Mouse (Mus musculus): ENCODE measurements around the gene Vmac. TPM values are rescaled to one million over a fixed set of nuclear protein-coding genes. Genes with fewer than 3 reads are reported as not detected.

The Vmac gene
- polyA plus RNA-seq, 1 experiment = 52.3 TPM

- no peak overlapping the region for H3K27ac ChIP-seq (ENCODE audit: control insufficient read depth, insufficient read depth, low read length)
- peaks cover 5% of the 10 kb centered on the region for H3K4me1 ChIP-seq (replicated peaks; ENCODE audit: control insufficient read depth, insufficient read depth, low read length)
- no peak for DNase-seq
- no peaks in the 10 kb centered on the region; the same call in 1 of the 2 replicates for H3K27me3 ChIP-seq (ENCODE audit: control insufficient read depth, insufficient read depth, low read length)
- no peak overlapping the region for H3K4me3 ChIP-seq (ENCODE audit: control insufficient read depth, insufficient read depth, low read length)
- no peaks in the 10 kb centered on the region for H3K36me3 ChIP-seq (ENCODE audit: control insufficient read depth, insufficient read depth, low read length)
- no peak for TF ChIP-seq CTCF (IDR thresholded peaks at IDR 0.05; ENCODE audit: borderline replicate concordance, control insufficient read depth, extremely low read depth, insufficient read depth, low read length, poor library complexity)
- TF ChIP-seq POLR2A (IDR thresholded peaks at IDR 0.05; ENCODE audit: control insufficient read depth, extremely low read depth, insufficient read depth, low read length, poor library complexity) = no peak
- 91% methylated on average over 4 of the region's 4 CpGs for WGBS
Measured at GRCm38 (mm10) chr17:56666384-56666783, 51.4 kb downstream of the Vmac start.

GRCm38 (mm10) chr17:56664333-56664732, 53.5 kb downstream of the Vmac start:
- Histone ChIP-seq H3K4me3 (ENCODE audit: control insufficient read depth, insufficient read depth, low read length) (no peak overlapping the region), H3K27ac (ENCODE audit: control insufficient read depth, insufficient read depth, low read length) (no peak overlapping the region), H3K4me1 (replicated peaks; ENCODE audit: control insufficient read depth, insufficient read depth, low read length) (peaks cover 5% of the 10 kb centered on the region), H3K27me3 (ENCODE audit: control insufficient read depth, insufficient read depth, low read length) (no peaks in the 10 kb centered on the region; the same call in 1 of the 2 replicates), H3K36me3 (ENCODE audit: control insufficient read depth, insufficient read depth, low read length) (no peaks in the 10 kb centered on the region)
- WGBS = 54% methylated on average over 10 of the region's 10 CpGs
- DNase-seq = no peak
- no peak for TF ChIP-seq CTCF (IDR thresholded peaks at IDR 0.05; ENCODE audit: borderline replicate concordance, control insufficient read depth, extremely low read depth, insufficient read depth, low read length, poor library complexity)
- TF ChIP-seq POLR2A (IDR thresholded peaks at IDR 0.05; ENCODE audit: control insufficient read depth, extremely low read depth, insufficient read depth, low read length, poor library complexity) = no peak

Other genes starting within 250 kb of the Vmac start
- 235 and 305 TPM in 2 replicates for gene Ptprs, start 241.5 kb downstream of the Vmac start, polyA plus RNA-seq (2012; rRNA removed)
- 0.67 TPM in 1 of 2 replicates, not detected in the other for gene Znrf4, start 205.6 kb downstream of the Vmac start, polyA plus RNA-seq (2012; rRNA removed)
- gene Gm20219, start 163.6 kb downstream of the Vmac start, polyA plus RNA-seq (2012; rRNA removed) = 10.6 and 13.1 TPM in 2 replicates
- 196 and 199 TPM in 2 replicates for gene Safb2, start 133.4 kb downstream of the Vmac start, polyA plus RNA-seq (2012; rRNA removed)
- gene Safb, start 133.2 kb downstream of the Vmac start, polyA plus RNA-seq (2012; rRNA removed) = 196 and 222 TPM in 2 replicates
- 117 and 145 TPM in 2 replicates for gene 2410015M20Rik, start 108.3 kb downstream of the Vmac start, polyA plus RNA-seq (2012; rRNA removed)
- gene Rpl36, start 104.6 kb downstream of the Vmac start, polyA plus RNA-seq (2012; rRNA removed) = 3,463 and 3,864 TPM in 2 replicates
- 74.5 and 82.6 TPM in 2 replicates for gene Lonp1, start 91.1 kb downstream of the Vmac start, polyA plus RNA-seq (2012; rRNA removed)
- gene Catsperd, start 89.9 kb downstream of the Vmac start, polyA plus RNA-seq (2012; rRNA removed) = 0.50 and 0.51 TPM in 2 replicates
- gene Ranbp3, start 44.7 kb downstream of the Vmac start, polyA plus RNA-seq (2012; rRNA removed) = 187 and 191 TPM in 2 replicates
- 601 and 855 TPM in 2 replicates for gene Ndufa11, start 255 bp downstream of the Vmac start, polyA plus RNA-seq (2012; rRNA removed)
- gene Nrtn, start 39.5 kb upstream of the Vmac start, polyA plus RNA-seq (2012; rRNA removed) = 37.6 and 44.4 TPM in 2 replicates
- 142 and 157 TPM in 2 replicates for gene Dus3l, start 46.7 kb upstream of the Vmac start, polyA plus RNA-seq (2012; rRNA removed)
- gene Prr22, start 52.2 kb upstream of the Vmac start, polyA plus RNA-seq (2012; rRNA removed) = 4.1 and 4.5 TPM in 2 replicates
- gene Rfx2, start 113.0 kb upstream of the Vmac start, polyA plus RNA-seq (2012; rRNA removed) = 31.3 and 44.2 TPM in 2 replicates
- 0.11 TPM in 1 of 2 replicates, not detected in the other for gene Acsbg2, start 156.4 kb upstream of the Vmac start, polyA plus RNA-seq (2012; rRNA removed)
- 0.10 and 0.19 TPM in 2 replicates for gene 1700061G19Rik, start 157.5 kb upstream of the Vmac start, polyA plus RNA-seq (2012; rRNA removed)
- gene Mllt1, start 217.4 kb upstream of the Vmac start, polyA plus RNA-seq (2012; rRNA removed) = 134 and 135 TPM in 2 replicates

Measured in thymus, adult 2 months (tissue).